Mouse (Mus musculus): Measurements from ENCODE around the gene Atp1b2. TPM values are rescaled to one million over a fixed set of nuclear protein-coding genes. Genes with fewer than 3 reads are reported as not detected.

Atp1b2 gene
- polyA plus RNA-seq, 1 experiment from 2014 or later = 76.7 TPM

- Histone ChIP-seq H3K27me3 (replicated peaks) (no peaks in the 10 kb centered on the region), H3K4me1 (no peaks in the 10 kb centered on the region), H3K4me3 (replicated peaks) (no peak overlapping the region), H3K36me3 (peaks cover 48% of the 10 kb centered on the region), H3K27ac (replicated peaks) (no peak overlapping the region), H3K9me3 (replicated peaks) (no peaks in the 10 kb centered on the region), H3K4me2 (no peak overlapping the region), H3K9ac (replicated peaks) (no peak overlapping the region)
- 95% methylated on average over 22 of the region's 22 CpGs for WGBS
- ATAC-seq (ENCODE audit: low FRiP score) = no peak
Observed at GRCm38 (mm10) chr11:69589207-69589834, 16.4 kb downstream of the Atp1b2 start.

- WGBS = 81% methylated on average over 7 of the region's 7 CpGs
- no peaks in the 10 kb centered on the region for H3K9me3 ChIP-seq (replicated peaks)
- peaks cover 15% of the 10 kb centered on the region for H3K4me1 ChIP-seq
- peaks cover 33% of the 10 kb centered on the region for H3K36me3 ChIP-seq
- no peak overlapping the region for H3K4me2 ChIP-seq
- no peak overlapping the region for H3K4me3 ChIP-seq (replicated peaks)
- no peaks in the 10 kb centered on the region for H3K27me3 ChIP-seq (replicated peaks)
- ATAC-seq (ENCODE audit: low FRiP score) = no peak
- no peak overlapping the region for H3K27ac ChIP-seq (replicated peaks)
- no peak overlapping the region for H3K9ac ChIP-seq (replicated peaks)
Observed at GRCm38 (mm10) chr11:69585718-69586325, 19.9 kb downstream of the Atp1b2 start.

GRCm38 (mm10) chr11:69584937-69585336, 20.8 kb downstream of the Atp1b2 start:
- Histone ChIP-seq H3K4me1 (peaks cover 15% of the 10 kb centered on the region), H3K27ac (replicated peaks) (no peak overlapping the region), H3K9ac (replicated peaks) (no peak overlapping the region), H3K4me3 (replicated peaks) (no peak overlapping the region), H3K4me2 (no peak overlapping the region), H3K9me3 (replicated peaks) (no peaks in the 10 kb centered on the region), H3K27me3 (replicated peaks) (no peaks in the 10 kb centered on the region), H3K36me3 (peaks cover 26% of the 10 kb centered on the region)
- 96% methylated on average over 13 of the region's 13 CpGs for WGBS
- ATAC-seq (ENCODE audit: low FRiP score) = no peak

GRCm38 (mm10) chr11:69584008-69584407, 21.7 kb downstream of the Atp1b2 start:
- peaks cover 18% of the 10 kb centered on the region for H3K4me1 ChIP-seq
- no peaks in the 10 kb centered on the region for H3K9me3 ChIP-seq (replicated peaks)
- peaks cover 17% of the 10 kb centered on the region for H3K36me3 ChIP-seq
- H3K4me2 ChIP-seq = no peak overlapping the region
- no peak overlapping the region for H3K9ac ChIP-seq (replicated peaks)
- H3K27me3 ChIP-seq (replicated peaks) = no peaks in the 10 kb centered on the region
- H3K4me3 ChIP-seq (replicated peaks) = no peak overlapping the region
- no peak for ATAC-seq (ENCODE audit: low FRiP score)
- WGBS = 87% methylated on average over 7 of the region's 7 CpGs
- no peak overlapping the region for H3K27ac ChIP-seq (replicated peaks)

GRCm38 (mm10) chr11:69582230-69582805, 23.4 kb downstream of the Atp1b2 start:
- H3K9me3 ChIP-seq (replicated peaks) = no peaks in the 10 kb centered on the region
- ATAC-seq (ENCODE audit: low FRiP score) = no peak
- H3K4me3 ChIP-seq (replicated peaks) = peak overlapping the region; percentile 83; the same call in 1 of the 2 replicates
- peaks cover under 1% of the 10 kb centered on the region; the same call in 1 of the 2 replicates for H3K36me3 ChIP-seq
- H3K27ac ChIP-seq (replicated peaks) = no peak overlapping the region
- H3K27me3 ChIP-seq (replicated peaks) = no peaks in the 10 kb centered on the region
- peaks cover 32% of the 10 kb centered on the region for H3K4me1 ChIP-seq
- 64% methylated on average over 9 of the region's 9 CpGs for WGBS
- peak overlapping the region; percentile 35 for H3K9ac ChIP-seq (replicated peaks)
- H3K4me2 ChIP-seq = peak overlapping the region; percentile 90

GRCm38 (mm10) chr11:69581814-69582213, 23.9 kb downstream of the Atp1b2 start:
- Histone ChIP-seq H3K4me3 (replicated peaks) (peak overlapping the region; percentile 83), H3K36me3 (no peaks in the 10 kb centered on the region), H3K9ac (replicated peaks) (peak overlapping the region; percentile 75), H3K27ac (replicated peaks) (peak overlapping the region; percentile 96), H3K4me2 (peak overlapping the region; percentile 90), H3K4me1 (peaks cover 37% of the 10 kb centered on the region), H3K9me3 (replicated peaks) (no peaks in the 10 kb centered on the region), H3K27me3 (replicated peaks) (no peaks in the 10 kb centered on the region)
- WGBS = under 1% methylated on average over 8 of the region's 8 CpGs
- ATAC-seq (ENCODE audit: low FRiP score) = no peak

GRCm38 (mm10) chr11:69581147-69581688, 24.5 kb downstream of the Atp1b2 start:
- Histone ChIP-seq H3K36me3 (no peaks in the 10 kb centered on the region), H3K4me2 (peak overlapping the region; percentile 90), H3K27me3 (replicated peaks) (no peaks in the 10 kb centered on the region), H3K9me3 (replicated peaks) (no peaks in the 10 kb centered on the region), H3K9ac (replicated peaks) (peak overlapping the region; percentile 75), H3K27ac (replicated peaks) (peak overlapping the region; percentile 96), H3K4me1 (peaks cover 43% of the 10 kb centered on the region), H3K4me3 (replicated peaks) (peak overlapping the region; percentile 83)
- WGBS = under 1% methylated on average over 36 of the region's 36 CpGs
- peak; percentile 78 for ATAC-seq (ENCODE audit: low FRiP score)

GRCm38 (mm10) chr11:69580572-69581146, 25.1 kb downstream of the Atp1b2 start:
- Histone ChIP-seq H3K27me3 (replicated peaks) (no peaks in the 10 kb centered on the region), H3K36me3 (no peaks in the 10 kb centered on the region)
- under 1% methylated on average over 25 of the region's 25 CpGs for WGBS

GRCm38 (mm10) chr11:69580091-69580514, 25.6 kb downstream of the Atp1b2 start, which contains the start of the genes Wrap53 and Trp53:
Wrap53 (minus strand) TSS chr11:69580255.
Trp53 (plus strand) TSS chr11:69580359.
- Histone ChIP-seq H3K4me1 (peaks cover 53% of the 10 kb centered on the region), H3K27ac (replicated peaks) (peak within 1 kb of the TSS; percentile 96), H3K27me3 (replicated peaks) (no peaks in the 10 kb centered on the region), H3K9me3 (replicated peaks) (no peaks in the 10 kb centered on the region), H3K9ac (replicated peaks) (peak within 1 kb of the TSS; percentile 77), H3K4me3 (replicated peaks) (peak within 1 kb of the TSS; percentile 83), H3K36me3 (no peaks in the 10 kb centered on the region), H3K4me2 (peak within 1 kb of the TSS; percentile 90)
- ATAC-seq (ENCODE audit: low FRiP score) = peak; percentile 72
- 0% methylated on average over 13 of the region's 13 CpGs for WGBS

More at GRCm38 (mm10) chr11:69580572-69581146, 25.1 kb downstream of the Atp1b2 start:
- Histone ChIP-seq H3K4me3 (replicated peaks) (peak overlapping the region; percentile 83), H3K27ac (replicated peaks) (peak overlapping the region; percentile 96), H3K9me3 (replicated peaks) (no peaks in the 10 kb centered on the region), H3K4me2 (peak overlapping the region; percentile 90), H3K9ac (replicated peaks) (peak overlapping the region; percentile 75), H3K4me1 (peaks cover 47% of the 10 kb centered on the region)
- peak; percentile 9; the same call in 1 of the 2 replicates for ATAC-seq (ENCODE audit: low FRiP score)

- peak overlapping the region; percentile 96 for H3K27ac ChIP-seq (replicated peaks)
- 2% methylated on average over 39 of the region's 39 CpGs for WGBS
- H3K9me3 ChIP-seq (replicated peaks) = no peaks in the 10 kb centered on the region
- H3K36me3 ChIP-seq = peaks cover 3% of the 10 kb centered on the region; the same call in 1 of the 2 replicates
- no peaks in the 10 kb centered on the region for H3K27me3 ChIP-seq (replicated peaks)
- H3K4me1 ChIP-seq = peaks cover 58% of the 10 kb centered on the region
- H3K4me2 ChIP-seq = peak overlapping the region; percentile 90
- peak; percentile 91 for ATAC-seq (ENCODE audit: low FRiP score)
- peak overlapping the region; percentile 77 for H3K9ac ChIP-seq (replicated peaks)
- peak overlapping the region; percentile 83 for H3K4me3 ChIP-seq (replicated peaks)
Observed at GRCm38 (mm10) chr11:69579128-69580017, 26.4 kb downstream of the Atp1b2 start.

Data from neural tube, embryonic 15.5 days (tissue).